Comparison of ENCODE assay signal across 21 mouse cellular contexts in genomic region chr4:82369011-82369776, GRCm38 (mm10).
"Had no signal": no experiment of that assay in that cellular context is flagged by ENCODE, and none has a peak within 500 bp of the region (broad histone marks: within the 10 kb centered on the region; RNA-seq: fewer than 3 reads in every experiment).

No protein-coding gene starts in this region.

- H3K36me3 ChIP-seq: liver, embryonic 12.5 days; liver, embryonic 15.5 days; lung, embryonic 15.5 days; midbrain, embryonic 10.5 days; midbrain, embryonic 15.5 days; neural tube, embryonic 13.5 days; stomach, embryonic 15.5 days had no signal

- H3K4me3 ChIP-seq: limb, embryonic 12.5 days; liver, embryonic 12.5 days; liver, embryonic 15.5 days; lung, embryonic 15.5 days; megakaryocyte, embryonic 14.5 days; midbrain, embryonic 10.5 days; midbrain, embryonic 15.5 days; neural tube, embryonic 13.5 days; stomach, embryonic 15.5 days had no signal

- ATAC-seq: liver, embryonic 12.5 days; midbrain, embryonic 15.5 days had no signal

- H3K9me3 ChIP-seq: limb, embryonic 12.5 days; liver, embryonic 12.5 days; liver, embryonic 15.5 days; lung, embryonic 15.5 days; megakaryocyte, embryonic 14.5 days; midbrain, embryonic 10.5 days; midbrain, embryonic 15.5 days; neural tube, embryonic 13.5 days; stomach, embryonic 15.5 days had no signal

- H3K9ac ChIP-seq: limb, embryonic 12.5 days; liver, embryonic 12.5 days; liver, embryonic 15.5 days; lung, embryonic 15.5 days; midbrain, embryonic 15.5 days; neural tube, embryonic 13.5 days; stomach, embryonic 15.5 days had no signal

- H3K27me3 ChIP-seq: limb, embryonic 12.5 days; liver, embryonic 12.5 days; liver, embryonic 15.5 days; lung, embryonic 15.5 days; megakaryocyte, embryonic 14.5 days; midbrain, embryonic 15.5 days; neural tube, embryonic 13.5 days; stomach, embryonic 15.5 days had no signal

- H3K27ac ChIP-seq: limb, embryonic 12.5 days; liver, embryonic 12.5 days; liver, embryonic 15.5 days; lung, embryonic 15.5 days; midbrain, embryonic 10.5 days; midbrain, embryonic 15.5 days; neural tube, embryonic 13.5 days; stomach, embryonic 15.5 days had no signal

- DNase-seq: kidney, adult 18-20 months; kidney, adult 9 months; kidney, postnatal 14 days; kidney, postnatal 4 days; liver; lung, adult 18-20 months; lung, postnatal 10 days; lung, postnatal 36 days; retina, postnatal 1 day; right cerebral cortex, postnatal 25 days; spleen, adult 18-20 months; thymus, postnatal 25 days had no signal

- H3K4me1 ChIP-seq: liver, embryonic 12.5 days; liver, embryonic 15.5 days; megakaryocyte, embryonic 14.5 days; midbrain, embryonic 10.5 days; midbrain, embryonic 15.5 days had no signal

- H3K4me2 ChIP-seq: limb, embryonic 12.5 days; liver, embryonic 12.5 days; liver, embryonic 15.5 days; lung, embryonic 15.5 days; midbrain, embryonic 15.5 days; neural tube, embryonic 13.5 days; stomach, embryonic 15.5 days had no signal
